Mouse (Mus musculus) liver, postnatal 0 days (tissue): ENCODE results near the gene Lin28b.

Experiments used
- CTCF ChIP-seq: sonication (generic); IDR thresholded peaks from 2 replicates; pipeline ENCODE4 v1.5.1; 2016; ENCODE audit warnings: antibody characterized with exemption, low read depth
- EP300 ChIP-seq: IDR thresholded peaks from 2 replicates; pipeline ENCODE4 v1.6.1; 2016; ENCODE audit warnings: antibody characterized with exemption, low read depth, mild to moderate bottlenecking

- no peak for TF ChIP-seq CTCF
- no peak for TF ChIP-seq EP300
These were observed 141.0 kb downstream of the Lin28b start for GRCm38 (mm10) chr10:45345217-45345616.
